Mouse (Mus musculus) liver, embryonic 14.5 days (tissue): ENCODE data around the gene Xrcc1. TPM values are rescaled to one million over a fixed set of nuclear protein-coding genes. Genes with fewer than 3 reads are reported as not detected.

Experiments used
- ATAC-seq: fragments of 200-750 bp; cut with Nextera tagmentation; 2 replicates; pipeline ENCODE4 v1.8.0; 2017; ENCODE audit warnings: moderate number of reproducible peaks, mild to moderate bottlenecking, moderate library complexity; ENCODE audit not compliant: insufficient read depth
- DNase-seq, 3 experiments: peaks; one replicate each; pipeline ENCODE4 v3.0.0-alpha.2; 2012 to 2013; ENCODE audit warnings: low read depth in 3 of 3, low spot score in 3 of 3
- H3K27ac ChIP-seq: fragments of 300-500 bp; sonication (generic); 2 replicates; pipeline ENCODE4 v1.5.1; 2014; ENCODE audit warnings: moderate library complexity, mild to moderate bottlenecking, control low read depth, inconsistent platforms
- H3K27me3 ChIP-seq: fragments of 300-500 bp; sonication (generic); 2 replicates; pipeline ENCODE4 v1.6.1; 2014; ENCODE audit warnings: mild to moderate bottlenecking, low read length, moderate library complexity; ENCODE audit not compliant: control insufficient read depth, insufficient read depth
- H3K36me3 ChIP-seq: fragments of 300-500 bp; sonication (generic); replicated peaks from 2 replicates; pipeline ENCODE4 v1.6.1; 2014; ENCODE audit warnings: low read depth; ENCODE audit not compliant: control insufficient read depth, insufficient read depth
- H3K4me1 ChIP-seq, 2 experiments: fragments of 200-500 bp in 1 of 2; fragments of 300-500 bp in 1 of 2; sonication (generic) in 1 of 2; replicated peaks; 2 replicates each; pipeline ENCODE4 v1.6.1; 2012 to 2014; ENCODE audit warnings: antibody characterized with exemption in 1 of 2, inconsistent platforms in 1 of 2, low read length in 1 of 2; ENCODE audit not compliant: control insufficient read depth in 2 of 2, insufficient read depth in 2 of 2
- H3K4me2 ChIP-seq: fragments of 300-500 bp; sonication (generic); 2 replicates; pipeline ENCODE4 v1.6.1; 2014; ENCODE audit warnings: low read depth, mild to moderate bottlenecking, control low read depth, moderate library complexity
- H3K4me3 ChIP-seq, 2 experiments: fragments of 200-500 bp in 1 of 2; fragments of 300-500 bp in 1 of 2; sonication (generic) in 1 of 2; 2 replicates each; pipeline ENCODE4 v1.5.1; 2012 to 2014; ENCODE audit warnings: low read depth in 2 of 2, low read length in 2 of 2, mild to moderate bottlenecking in 2 of 2, control low read depth in 1 of 2, inconsistent platforms in 1 of 2, moderate library complexity in 1 of 2; ENCODE audit not compliant: insufficient read depth in 1 of 2
- H3K9ac ChIP-seq: fragments of 300-500 bp; sonication (generic); replicated peaks from 2 replicates; pipeline ENCODE4 v1.6.1; 2014; ENCODE audit warnings: mild to moderate bottlenecking, control low read depth, moderate library complexity
- H3K9me3 ChIP-seq: fragments of 300-500 bp; sonication (generic); 2 replicates; pipeline ENCODE4 v1.6.1; 2016; ENCODE audit warnings: low read length, mixed read lengths; ENCODE audit not compliant: control insufficient read depth
- CTCF ChIP-seq: IDR thresholded peaks from 2 replicates; pipeline ENCODE4 v1.5.1; 2016; ENCODE audit warnings: antibody characterized with exemption, low read depth, control low read depth
- EP300 ChIP-seq: IDR thresholded peaks from 2 replicates; pipeline ENCODE4 v1.6.1; 2016; ENCODE audit warnings: antibody characterized with exemption, low read depth
- WGBS: fragments of 180-500 bp; shearing (Covaris S2); extraction: QIAGEN DNeasy Blood & Tissue Kit; methylation state at CpG from one replicate; pipeline ENCODE4 v1.1.7; 2014; ENCODE audit not compliant: insufficient replicate concordance; 5-methylcytosine and 5-hydroxymethylcytosine counted together
- polyA plus RNA-seq, 2 experiments: library from polyadenylated mRNA; depleted of rRNA in 1 of 2; stranded (reverse) in 1 of 2; unstranded in 1 of 2; fragments of >200 nt; fragmentation: Nextera tagmentation in 1 of 2; extraction: Ambion mirVana in 1 of 2; gene quantifications; 2 replicates each; pipeline versions ENCODE4 v1.2.1 to v1.2.3; 2012 to 2014

The Xrcc1 gene
- polyA plus RNA-seq, 2 experiments: 27.3 to 27.8 TPM

- Histone ChIP-seq H3K36me3 (no peaks in the 10 kb centered on the region), H3K27me3 (no peaks in the 10 kb centered on the region), H3K4me3 (no peak overlapping the region), H3K4me1 (peaks cover 20 to 40% of the 10 kb centered on the region in 2 experiments), H3K4me2 (peak overlapping the region; percentile 36), H3K9ac (no peak overlapping the region), H3K27ac (peak overlapping the region; percentile 32), H3K9me3 (no peaks in the 10 kb centered on the region)
- TF ChIP-seq EP300 (peak; percentile 64), CTCF (peak; percentile 22; the same call in 1 of the 2 replicates)
- 23% methylated on average over 5 of the region's 5 CpGs for WGBS
- ATAC-seq (peak; percentile 72), DNase-seq (peak; percentile 43 to 57 (median 44))
These were observed 45.6 kb downstream of the Xrcc1 start for GRCm38 (mm10) chr7:24591735-24592134.

- no peak for DNase-seq
- H3K4me3 ChIP-seq: no peak overlapping the region
- no peaks in the 10 kb centered on the region for H3K9me3 ChIP-seq
- peaks cover 20 to 40% of the 10 kb centered on the region in 2 experiments for H3K4me1 ChIP-seq
- peak overlapping the region; percentile 36 for H3K4me2 ChIP-seq
- ATAC-seq: no peak
- no peaks in the 10 kb centered on the region for H3K27me3 ChIP-seq
- 45% methylated on average over 4 of the region's 4 CpGs for WGBS
- H3K27ac ChIP-seq: peak overlapping the region; percentile 32
- TF ChIP-seq EP300 (no peak), CTCF (no peak)
- H3K9ac ChIP-seq: 0 out of 2 replicates have a peak overlapping the region, but pooled peaks have one; percentile 9
- H3K36me3 ChIP-seq: no peaks in the 10 kb centered on the region
These were observed 46.1 kb downstream of the Xrcc1 start for GRCm38 (mm10) chr7:24592163-24592562.

GRCm38 (mm10) chr7:24592781-24593180, 46.7 kb downstream of the Xrcc1 start:
- no peak for TF ChIP-seq CTCF
- no peak for TF ChIP-seq EP300
- H3K27ac ChIP-seq: peak overlapping the region; percentile 32
- DNase-seq: no peak
- peak overlapping the region; percentile 82 for H3K4me2 ChIP-seq
- H3K9ac ChIP-seq: no peak overlapping the region
- no peaks in the 10 kb centered on the region for H3K9me3 ChIP-seq
- ATAC-seq: no peak
- H3K36me3 ChIP-seq: no peaks in the 10 kb centered on the region
- peaks cover 20 to 40% of the 10 kb centered on the region in 2 experiments for H3K4me1 ChIP-seq
- 72% methylated on average over 6 of the region's 6 CpGs for WGBS
- no peak overlapping the region for H3K4me3 ChIP-seq
- no peaks in the 10 kb centered on the region for H3K27me3 ChIP-seq

- no peak for TF ChIP-seq EP300
- Histone ChIP-seq H3K27me3 (no peaks in the 10 kb centered on the region), H3K4me3 (peak overlapping the region; percentile 69 to 74), H3K4me1 (peaks cover 20 to 40% of the 10 kb centered on the region in 2 experiments), H3K27ac (no peak overlapping the region), H3K36me3 (no peaks in the 10 kb centered on the region), H3K4me2 (peak overlapping the region; percentile 82), H3K9me3 (no peaks in the 10 kb centered on the region), H3K9ac (peak overlapping the region; percentile 68)
- under 1% methylated on average over 39 of the region's 39 CpGs for WGBS
- ATAC-seq: peak; percentile 83
- peak in 2 of 3 experiments; percentile 52 to 56 for DNase-seq
These were observed 47.7 kb downstream of the Xrcc1 start for GRCm38 (mm10) chr7:24593621-24594308.

GRCm38 (mm10) chr7:24594309-24594803, 48.3 kb downstream of the Xrcc1 start:
- ATAC-seq (no peak), DNase-seq (no peak)
- TF ChIP-seq EP300 (no peak), CTCF (no peak)
- WGBS: 16% methylated on average over 13 of the region's 13 CpGs
- Histone ChIP-seq H3K4me3 (peak overlapping the region; percentile 69 to 74), H3K4me2 (peak overlapping the region; percentile 82), H3K27ac (no peak overlapping the region), H3K27me3 (no peaks in the 10 kb centered on the region), H3K4me1 (peaks cover 20 to 41% of the 10 kb centered on the region in 2 experiments), H3K9me3 (no peaks in the 10 kb centered on the region), H3K9ac (peak overlapping the region; percentile 68), H3K36me3 (no peaks in the 10 kb centered on the region)
